In the genomic region with DNA sequence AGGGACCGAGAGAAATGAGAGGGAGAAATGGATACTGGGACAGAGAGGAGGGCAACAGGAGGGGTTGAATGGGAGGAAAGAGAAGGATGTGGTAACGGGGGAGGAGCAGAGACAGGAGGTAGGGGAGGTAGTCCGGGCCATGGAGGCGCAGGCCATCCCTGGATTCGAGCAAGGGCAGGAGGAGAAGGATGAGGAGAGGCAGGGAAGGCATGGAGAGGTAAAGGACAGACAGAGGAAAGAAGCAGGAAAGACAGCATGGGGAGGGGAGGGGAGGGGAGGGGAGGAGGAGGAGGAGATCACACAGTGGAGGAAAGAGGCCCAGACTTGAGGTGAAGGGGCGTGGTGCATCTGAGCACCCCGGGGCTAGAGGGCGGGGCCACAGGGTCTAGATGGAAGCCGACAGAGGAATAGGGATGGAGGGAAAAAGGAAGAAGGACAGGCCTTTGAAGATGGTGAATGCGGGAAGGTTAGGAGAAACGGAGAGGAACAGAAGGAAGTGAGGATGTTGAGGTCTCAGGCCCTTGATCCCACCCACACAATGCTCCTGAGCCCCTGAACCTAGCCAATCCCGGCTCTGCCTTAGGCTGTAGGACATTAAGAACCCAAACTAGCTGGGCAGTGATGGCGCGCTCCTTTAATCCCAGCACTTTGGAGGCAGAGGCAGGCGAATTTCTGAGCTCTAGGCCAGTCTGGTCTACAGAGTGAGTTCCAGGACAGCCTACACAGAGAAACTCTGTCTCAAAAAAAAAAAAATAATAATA, we compare ENCODE assay signal across 7 mouse cellular contexts. TPM values are rescaled to one million over a fixed set of nuclear protein-coding genes. Genes with fewer than 3 reads are reported as not detected.
DNase-seq lines count a peak whose midpoint lies in the region; ATAC-seq and TF ChIP-seq lines count a peak whose summit lies in the region.

A gene (minus strand): TSS at position 209 of the 761 bp plus-strand sequence.

- H3K4me1 ChIP-seq in ES-Bruce4 (ENCODE audit: control insufficient read depth, insufficient read depth, low read length): peaks cover 9% of the 10 kb centered on the region
- H3K4me1 ChIP-seq in embryonic facial prominence, embryonic 15.5 days: peaks cover 43% of the 10 kb centered on the region
- H3K4me1 ChIP-seq in heart, embryonic 15.5 days (replicated peaks): peaks cover 27% of the 10 kb centered on the region

- H3K4me2 ChIP-seq in embryonic facial prominence, embryonic 15.5 days (replicated peaks): peak within 1 kb of the TSS; percentile 81
- peak within 1 kb of the TSS; percentile 89 for H3K4me2 ChIP-seq in heart, embryonic 15.5 days

- no peak for ATAC-seq in embryonic facial prominence, embryonic 15.5 days (ENCODE audit: insufficient number of reproducible peaks, low FRiP score, low TSS enrichment, low read depth)
- no peak for ATAC-seq in heart, embryonic 15.5 days (replicated peaks; ENCODE audit: insufficient number of reproducible peaks, insufficient read depth, low FRiP score, low read depth)
- ATAC-seq in megakaryocyte-erythroid progenitor cell, adult 5-6 weeks (replicated peaks; ENCODE audit: low FRiP score, low TSS enrichment, poor library complexity, severe bottlenecking): no peak

- TF ChIP-seq POLR2A in ES-Bruce4 (IDR thresholded peaks at IDR 0.05; ENCODE audit: insufficient read depth, low read length): no peak

- peak within 1 kb of the TSS; percentile 92 for H3K27ac ChIP-seq in ES-Bruce4 (ENCODE audit: insufficient read depth, low read length)
- peak within 1 kb of the TSS; percentile 91 for H3K27ac ChIP-seq in embryonic facial prominence, embryonic 15.5 days (replicated peaks)
- H3K27ac ChIP-seq in heart, embryonic 15.5 days: peak within 1 kb of the TSS; percentile 80

- no peak for TF ChIP-seq CTCF in ES-Bruce4 (IDR thresholded peaks at IDR 0.05; ENCODE audit: low read depth, low read length)

- no peaks in the 10 kb centered on the region for H3K36me3 ChIP-seq in ES-Bruce4 (ENCODE audit: control insufficient read depth, insufficient read depth, low read length, poor library complexity, severe bottlenecking)
- H3K36me3 ChIP-seq in embryonic facial prominence, embryonic 15.5 days: 0 out of 2 replicates have a peak, but pooled peaks cover 3% of the 10 kb centered on the region
- H3K36me3 ChIP-seq in heart, embryonic 15.5 days: no peaks in the 10 kb centered on the region

- peak; percentile 50 for DNase-seq in CD4-positive helper T cell, adult 2 months (ENCODE audit: low read depth, low spot score)
- DNase-seq in layer of hippocampus, postnatal 14 days (ENCODE audit: low spot score in 2 of 2): no peak
- DNase-seq in retina, embryonic 14.5 days (ENCODE audit: low spot score): no peak

- H3K9ac ChIP-seq in ES-Bruce4 (ENCODE audit: low read depth, poor library complexity, severe bottlenecking): peak within 1 kb of the TSS; percentile 81
- H3K9ac ChIP-seq in embryonic facial prominence, embryonic 15.5 days: peak within 1 kb of the TSS; percentile 69
- peak within 1 kb of the TSS; percentile 88 for H3K9ac ChIP-seq in heart, embryonic 15.5 days

- WGBS in embryonic facial prominence, embryonic 15.5 days: 20% methylated on average over 15 of the region's 15 CpGs
- 23% methylated on average over 15 of the region's 15 CpGs for WGBS in heart, embryonic 15.5 days

- peak within 1 kb of the TSS; percentile 93 for H3K4me3 ChIP-seq in ES-Bruce4 (ENCODE audit: low read depth, low read length)
- peak within 1 kb of the TSS; percentile 69 for H3K4me3 ChIP-seq in embryonic facial prominence, embryonic 15.5 days (replicated peaks)
- H3K4me3 ChIP-seq in heart, embryonic 15.5 days: peak within 1 kb of the TSS; percentile 82

- no peaks in the 10 kb centered on the region for H3K27me3 ChIP-seq in ES-Bruce4 (ENCODE audit: control insufficient read depth, insufficient read depth, low read length, poor library complexity, severe bottlenecking)
- no peaks in the 10 kb centered on the region for H3K27me3 ChIP-seq in embryonic facial prominence, embryonic 15.5 days
- no peaks in the 10 kb centered on the region for H3K27me3 ChIP-seq in heart, embryonic 15.5 days

- TF ChIP-seq EP300 in ES-Bruce4 (IDR thresholded peaks at IDR 0.05; ENCODE audit: insufficient read depth, low read depth, low read length): no peak

- H3K9me3 ChIP-seq in ES-Bruce4 (replicated peaks; ENCODE audit: control insufficient read depth, insufficient read depth, low read length, poor library complexity, severe bottlenecking): no peaks in the 10 kb centered on the region
- no peaks in the 10 kb centered on the region for H3K9me3 ChIP-seq in embryonic facial prominence, embryonic 15.5 days (replicated peaks)
- no peaks in the 10 kb centered on the region for H3K9me3 ChIP-seq in heart, embryonic 15.5 days (replicated peaks)

RNA-seq across cellular contexts. Expression of the gene that starts here (rescaled TPM):
- 45.6 and 47.1 TPM in 2 replicates for polyA plus RNA-seq in ES-Bruce4 (2011; ENCODE audit: insufficient read depth, insufficient read length, low read depth, missing spikeins)
- polyA plus RNA-seq in embryonic facial prominence, embryonic 15.5 days (2015; fragmentation: Nextera tagmentation; extraction: Ambion mirVana): 82.2 and 82.7 TPM in 2 replicates
- polyA plus RNA-seq in heart, embryonic 15.5 days (2015; fragmentation: Nextera tagmentation; extraction: Ambion mirVana): 45.4 and 64.8 TPM in 2 replicates
- total RNA-seq in layer of hippocampus, postnatal 14 days (2021): 10 to 100 TPM; 90.2 to 94.4 TPM
- total RNA-seq in megakaryocyte-erythroid progenitor cell, adult 5-6 weeks (2014; fragmentation: Nextera tagmentation): 27.4 and 32.0 TPM in 2 replicates
- total RNA-seq in megakaryocyte-erythroid progenitor cell, adult 5-6 weeks (2017): 11.8 and 14.8 TPM in 2 replicates
